Mouse (Mus musculus): ENCODE results near the gene Fxyd3.

The Fxyd3 gene

DNA sequence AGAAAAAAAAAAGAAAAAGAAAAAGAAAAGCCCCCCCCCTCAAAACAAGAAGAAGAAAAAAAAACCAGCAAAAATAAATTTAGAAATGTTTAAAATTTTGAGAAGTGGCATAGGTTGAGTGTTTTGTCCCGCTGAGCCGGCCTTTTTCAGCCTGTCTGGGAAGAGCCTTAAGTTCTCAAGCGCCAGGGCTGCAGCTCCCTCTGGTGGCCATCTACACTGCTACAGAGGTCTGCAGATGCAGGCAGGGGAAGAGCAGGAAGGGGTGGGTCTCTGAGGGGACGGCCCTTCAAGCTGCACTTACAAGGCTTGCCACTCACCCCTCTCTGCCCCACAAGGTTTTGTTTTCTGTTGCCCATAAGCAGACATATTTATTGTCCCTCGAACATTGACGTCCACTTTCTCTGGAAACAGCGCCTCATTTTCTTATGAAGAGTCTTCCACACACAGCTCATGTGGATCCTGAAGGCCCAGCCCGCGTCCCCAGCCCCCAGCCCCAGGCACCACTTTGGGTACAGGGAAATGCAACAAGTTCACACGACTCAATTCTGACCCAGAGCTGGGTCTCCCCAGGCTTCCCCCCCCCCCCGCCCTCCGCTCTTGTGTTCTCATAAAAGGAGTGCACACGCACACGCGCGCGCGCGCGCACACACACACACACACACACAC lies 21.2 kb upstream of the Fxyd3 start:
- peak; percentile 94 for DNase-seq

DNA sequence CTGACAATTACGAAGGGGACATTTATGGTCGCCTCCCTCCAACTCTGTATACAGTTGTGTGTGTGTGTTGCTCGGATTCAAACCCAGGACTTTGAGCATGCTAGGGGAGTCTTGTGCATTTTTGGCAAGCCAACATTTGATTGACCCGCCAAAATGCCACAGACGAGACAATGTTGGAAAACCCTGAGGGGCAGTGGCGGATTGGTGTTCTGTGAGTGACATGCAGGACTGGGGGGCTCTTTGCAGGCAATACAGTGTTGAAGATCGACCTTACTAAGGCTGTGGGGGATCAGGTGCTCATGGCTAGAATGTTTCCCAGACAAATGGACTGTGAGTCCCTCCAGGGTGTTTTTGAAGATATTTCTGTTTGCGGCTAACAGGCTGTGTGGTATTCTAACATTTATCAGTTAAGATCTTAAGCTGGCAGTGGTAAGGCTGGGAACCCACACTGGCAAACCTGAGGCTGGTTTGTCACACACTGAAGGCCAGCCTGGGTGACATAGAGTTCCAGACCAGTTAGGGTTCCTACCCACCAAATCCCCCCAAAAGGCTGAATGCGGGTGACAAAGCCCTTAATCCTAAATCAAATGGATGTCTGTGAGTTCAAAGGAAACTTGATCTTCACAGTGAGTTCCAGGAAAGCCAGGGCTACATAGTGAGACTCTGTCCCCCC lies 20.5 kb upstream of the Fxyd3 start:
- no peak for DNase-seq

DNA sequence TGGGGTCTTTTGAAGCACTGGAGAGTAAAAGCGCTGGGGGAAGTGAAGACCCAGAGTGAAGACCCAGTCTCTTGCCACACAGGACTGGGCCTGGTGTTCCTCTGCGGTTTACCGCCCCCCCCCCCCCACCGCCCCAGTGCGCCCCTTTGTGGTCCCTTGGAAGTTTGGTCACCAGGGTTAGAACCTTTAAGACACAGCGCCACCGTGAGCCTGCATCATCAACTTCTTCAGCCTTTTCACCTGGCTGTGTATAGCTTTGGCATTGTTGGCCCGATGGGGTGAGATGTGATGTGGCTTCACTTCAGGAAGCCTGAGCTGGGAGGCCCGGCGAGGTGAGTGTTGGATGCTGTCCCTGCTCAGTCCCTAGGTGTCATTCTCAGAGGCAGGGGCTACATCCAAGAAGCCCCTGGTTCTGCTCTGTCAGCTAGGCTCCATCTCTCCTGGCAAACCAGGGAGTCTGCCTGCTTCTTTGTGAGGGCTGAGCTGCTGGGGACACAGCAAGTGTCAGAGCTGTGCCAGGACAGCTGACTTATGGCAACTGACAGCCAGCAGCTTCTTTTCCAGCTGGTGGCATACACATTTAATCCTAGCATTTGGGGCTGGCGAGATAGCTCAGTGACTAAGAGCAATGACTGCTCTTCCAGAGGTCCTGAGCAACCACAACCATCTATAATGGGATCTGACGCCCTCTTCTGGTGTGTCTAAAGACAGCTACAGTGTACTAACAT lies 18.4 kb upstream of the Fxyd3 start:
- peak; percentile 78 for DNase-seq

DNA sequence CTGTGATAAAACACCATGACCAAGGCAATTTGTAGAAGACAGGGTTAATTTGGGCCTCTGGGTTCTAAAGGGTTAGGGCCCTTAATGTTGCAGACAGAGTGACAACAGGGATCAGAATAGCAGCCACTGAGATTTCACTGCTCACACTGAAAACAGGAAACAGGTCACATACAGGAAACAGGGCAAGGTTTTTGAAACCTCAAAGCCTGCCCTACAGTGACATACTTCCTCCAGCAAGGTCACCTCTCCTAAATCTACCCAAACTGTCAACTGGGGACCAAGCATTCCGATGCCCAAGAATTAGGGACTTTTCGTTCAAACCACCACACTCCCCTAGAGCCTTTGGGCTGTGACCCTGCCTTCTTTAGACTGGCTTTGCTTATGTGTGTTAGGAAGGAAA lies 13.2 kb upstream of the Fxyd3 start:
- DNase-seq, result no peak

DNA sequence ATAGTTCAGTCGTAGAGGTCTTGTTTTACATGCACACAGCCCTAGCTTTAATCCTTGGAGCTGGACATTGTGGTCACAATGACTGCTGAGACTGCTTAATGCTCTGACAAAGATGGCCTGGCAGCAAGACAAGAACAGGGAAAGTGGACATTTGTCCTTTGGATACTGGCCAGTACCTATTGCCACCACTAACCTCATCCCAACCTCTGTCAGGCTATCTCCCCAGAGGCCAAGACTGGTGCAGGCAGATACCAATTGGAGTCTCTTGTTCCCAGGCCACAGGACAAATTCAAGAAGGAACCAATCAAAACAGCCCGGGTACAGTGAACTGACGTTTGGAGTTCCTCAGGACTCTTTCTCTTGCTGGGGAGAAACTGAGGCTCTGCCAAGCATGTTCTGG lies 11.7 kb upstream of the Fxyd3 start:
- DNase-seq, result no peak

DNA sequence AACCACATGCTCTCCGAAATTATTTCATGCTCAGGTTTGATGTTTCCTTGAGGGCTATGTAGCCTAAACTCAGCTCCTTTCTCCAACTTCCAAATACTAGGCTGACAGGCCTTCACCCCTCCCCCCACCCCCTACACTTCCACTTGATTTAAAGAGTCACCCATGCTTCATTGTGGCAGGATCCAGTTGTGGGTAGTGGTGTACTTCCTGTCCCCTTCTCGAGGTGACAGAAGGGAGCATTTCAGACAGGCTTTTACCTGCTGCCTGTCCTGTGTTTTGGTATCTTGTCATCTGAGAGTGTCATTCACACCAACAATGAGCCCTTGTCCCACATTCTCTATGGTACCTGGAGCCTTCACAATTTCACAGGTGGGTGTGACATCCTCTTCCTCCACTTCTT lies 10.8 kb upstream of the Fxyd3 start:
- no peak for DNase-seq

DNA sequence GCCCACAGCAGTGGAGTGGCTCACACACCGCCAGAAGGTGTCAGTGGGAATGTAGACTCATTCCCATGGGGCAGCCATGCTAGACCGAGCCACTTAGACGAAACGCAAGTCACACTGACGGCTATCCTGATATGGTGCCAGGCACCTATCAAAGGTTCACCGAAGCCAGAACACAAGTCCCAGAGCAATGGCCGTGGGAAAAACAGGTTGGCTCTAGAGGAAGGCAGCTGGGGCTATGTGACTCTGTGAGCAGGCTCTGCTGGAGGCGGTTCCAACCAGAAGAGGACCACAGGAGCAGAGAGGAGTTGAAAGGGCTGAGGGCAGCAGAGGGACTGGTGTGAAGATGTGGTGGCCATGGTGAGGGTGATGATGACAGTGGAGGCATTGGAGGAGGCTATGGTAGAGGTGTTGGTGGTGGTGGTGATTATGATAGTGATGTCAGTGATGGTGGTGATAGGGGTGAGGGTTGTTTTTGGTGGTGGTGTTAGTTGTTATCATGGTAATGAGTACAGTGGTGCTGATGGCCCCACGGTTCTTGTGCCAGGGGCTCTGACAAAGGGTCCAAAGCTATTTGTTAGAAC lies 9.8 kb upstream of the Fxyd3 start:
- no peak for DNase-seq

DNA sequence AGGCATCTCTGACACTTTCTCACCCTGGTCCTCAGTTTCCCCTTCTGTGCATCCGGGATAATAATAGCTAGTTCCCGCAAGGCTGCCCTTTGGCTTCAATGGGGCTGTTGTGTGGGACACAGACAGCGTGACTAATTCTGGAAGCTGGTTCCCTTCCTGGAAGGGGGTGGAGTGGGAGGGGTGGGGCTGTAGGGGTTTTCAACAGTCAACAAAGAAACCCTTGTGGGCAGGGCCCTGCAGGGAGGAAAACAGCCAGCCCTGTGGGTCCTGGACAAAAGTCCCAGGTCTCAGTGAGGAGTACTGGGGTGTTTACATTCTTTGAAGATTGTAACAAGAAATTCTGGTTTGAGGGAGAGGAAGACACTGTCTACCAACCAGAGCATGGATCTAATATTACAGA lies 8.7 kb upstream of the Fxyd3 start:
- no peak for DNase-seq

DNA sequence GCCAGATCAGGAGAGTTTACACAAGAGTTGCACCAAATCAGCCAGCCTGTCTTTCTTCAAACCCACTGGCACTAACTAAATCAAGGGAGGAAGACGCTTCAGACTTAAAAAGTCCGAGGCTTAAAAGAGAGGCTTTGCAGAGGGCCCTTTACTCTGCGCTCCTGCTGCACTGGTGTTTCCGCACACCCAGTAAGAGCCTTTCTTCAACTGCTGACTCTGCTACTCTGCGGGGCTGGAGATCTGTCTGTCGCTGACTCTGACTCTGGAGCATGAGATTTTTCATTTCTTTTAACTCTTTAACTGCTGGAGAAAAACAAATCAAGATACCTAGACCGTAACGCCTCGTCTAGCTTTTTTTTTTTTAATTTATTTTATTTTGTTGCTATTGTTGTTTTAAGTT lies 7.6 kb upstream of the Fxyd3 start:
- no peak for DNase-seq

DNA sequence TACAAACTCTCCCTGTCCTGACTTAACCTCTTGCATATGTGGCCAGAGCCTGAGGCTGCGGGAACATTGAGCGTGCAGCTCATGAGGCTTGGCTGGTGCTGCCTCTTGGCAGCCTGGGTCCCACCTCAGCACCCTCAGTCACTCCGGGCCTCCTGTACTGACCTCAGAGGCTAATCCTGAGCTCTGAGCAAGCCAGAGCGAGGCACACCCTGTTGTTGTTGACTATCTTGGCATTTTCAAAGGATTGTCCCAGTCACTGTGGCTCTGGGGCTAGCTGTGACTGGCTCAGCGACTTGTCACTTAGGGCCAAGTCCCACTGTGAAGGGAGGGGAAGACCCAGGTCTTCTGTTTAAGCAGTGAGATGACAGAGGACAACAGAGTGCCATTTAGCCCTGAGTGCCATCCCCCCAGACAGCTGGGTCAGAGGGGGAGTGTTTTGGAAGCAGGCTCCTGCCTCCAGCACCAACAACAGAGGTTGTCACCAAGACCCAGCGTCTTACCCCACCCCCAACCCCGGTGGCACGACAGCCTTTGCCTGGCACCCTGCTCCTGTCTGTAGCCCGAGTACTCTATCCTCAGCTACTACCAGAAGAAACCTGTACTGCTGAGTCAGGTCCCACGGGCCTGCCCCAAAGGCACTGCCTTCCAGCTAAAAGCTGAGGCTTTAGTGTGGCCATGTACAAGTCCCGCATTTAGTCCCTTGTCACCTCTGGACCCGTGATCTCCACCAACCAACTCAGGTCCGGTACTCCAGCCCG lies 6.5 kb upstream of the Fxyd3 start:
- DNase-seq, result no peak

DNA sequence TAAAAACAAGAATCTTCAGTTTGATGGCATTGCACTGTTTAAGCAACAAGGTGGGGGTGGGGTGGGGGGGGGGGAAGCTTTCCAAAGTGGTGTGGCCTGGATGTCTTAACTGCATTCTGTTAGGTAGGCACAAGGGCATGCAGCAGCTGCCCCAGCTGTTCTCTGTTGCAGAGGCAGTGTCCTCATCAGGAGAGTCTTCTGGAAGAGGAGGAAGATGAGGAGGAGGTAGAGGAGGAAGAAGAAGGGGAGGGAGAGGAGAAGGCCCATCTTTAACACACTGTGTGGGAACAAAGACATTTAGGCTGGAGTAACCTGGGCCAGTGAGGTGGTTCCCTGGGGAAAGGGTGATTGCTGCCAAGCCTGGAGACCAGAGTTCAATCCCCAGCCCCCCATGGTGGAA lies 5.6 kb upstream of the Fxyd3 start:
- no peak for DNase-seq

DNA sequence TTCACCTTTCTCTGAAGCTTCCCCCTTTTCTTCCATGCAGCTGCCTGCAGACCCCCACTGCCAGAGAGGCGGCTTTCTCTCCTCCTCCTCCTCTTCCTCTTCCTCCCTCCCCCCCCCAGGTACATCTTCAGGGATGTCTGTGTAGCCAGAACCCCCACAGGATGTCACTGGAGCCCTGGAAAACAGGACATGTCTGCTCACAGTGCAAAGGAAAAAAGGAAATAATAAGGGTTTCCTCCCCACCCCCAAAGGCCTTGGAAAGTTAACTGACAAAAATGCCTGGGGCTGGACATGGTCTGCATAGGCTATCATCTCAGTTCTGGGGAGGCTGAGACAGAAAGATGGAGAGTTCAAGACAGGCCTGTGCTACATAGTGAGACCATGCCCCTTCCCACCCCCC lies 4.6 kb upstream of the Fxyd3 start:
- no peak for DNase-seq

DNA sequence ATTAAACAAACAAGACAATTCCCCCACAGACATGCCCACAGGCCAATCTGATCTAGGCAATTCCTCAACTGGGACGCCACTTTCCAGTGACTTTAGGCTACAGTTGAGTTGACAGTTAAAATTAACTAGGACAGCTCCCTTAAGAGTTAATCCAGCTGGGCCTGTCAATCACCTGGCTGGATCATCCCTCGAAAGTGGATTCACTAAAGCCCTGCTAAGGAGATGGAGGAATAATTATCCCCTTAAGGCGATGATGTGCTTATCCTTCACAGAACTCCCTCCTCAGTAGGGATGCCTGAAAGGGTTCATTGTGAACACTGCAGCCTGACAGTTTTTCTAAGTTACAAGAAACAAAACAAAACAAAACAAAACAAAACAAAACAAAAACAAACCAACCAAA lies 4.1 kb upstream of the Fxyd3 start:
- no peak for DNase-seq

DNA sequence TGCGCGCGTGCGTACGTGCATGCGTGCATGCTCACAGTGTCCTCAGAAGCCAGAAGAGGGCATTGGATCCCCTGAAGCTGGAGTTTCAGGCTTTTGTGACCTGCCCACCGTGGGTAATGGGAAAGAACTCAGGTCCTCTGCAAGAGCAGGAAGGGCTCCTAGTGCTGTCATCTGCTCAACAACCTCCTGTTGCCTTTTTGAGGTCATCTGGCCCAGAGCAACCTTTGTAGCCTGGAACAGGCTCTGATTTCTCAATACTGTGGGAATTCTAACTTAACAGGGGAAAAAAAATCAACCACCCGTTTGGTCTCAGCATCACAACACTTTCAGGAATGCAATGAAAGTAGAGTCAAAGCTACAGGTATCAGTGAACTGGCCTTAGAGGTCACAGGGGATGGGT lies 3.2 kb upstream of the Fxyd3 start:
- DNase-seq, result no peak

DNA sequence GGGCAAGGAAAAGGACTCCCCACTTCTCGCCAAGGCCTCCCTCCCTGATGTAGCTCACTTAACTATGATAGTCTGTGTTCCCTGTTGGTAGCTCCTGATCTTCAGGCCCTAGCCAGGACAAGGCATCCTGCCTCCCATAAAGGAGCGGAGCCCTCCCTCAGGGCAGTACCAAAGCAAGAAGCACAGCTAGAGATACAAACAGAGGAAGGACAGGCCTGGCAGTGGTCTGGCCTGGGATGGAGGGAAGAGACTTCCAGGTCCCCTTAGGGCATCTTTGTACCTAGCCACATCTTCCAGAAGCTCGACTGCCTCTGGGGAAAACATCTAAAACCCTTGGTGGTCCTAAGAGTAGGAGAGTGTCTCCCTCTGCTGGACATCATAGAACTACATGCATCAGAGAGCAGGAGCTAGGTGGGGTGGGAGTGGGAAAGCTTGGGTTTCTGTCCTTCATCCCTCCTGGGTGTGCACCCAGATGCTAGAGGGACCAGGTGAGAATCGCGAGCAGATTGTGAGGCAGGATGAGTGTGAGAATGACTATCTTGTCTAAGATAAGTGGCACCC lies 1.5 kb upstream of the Fxyd3 start:
- DNase-seq, result peak; percentile 37

DNA sequence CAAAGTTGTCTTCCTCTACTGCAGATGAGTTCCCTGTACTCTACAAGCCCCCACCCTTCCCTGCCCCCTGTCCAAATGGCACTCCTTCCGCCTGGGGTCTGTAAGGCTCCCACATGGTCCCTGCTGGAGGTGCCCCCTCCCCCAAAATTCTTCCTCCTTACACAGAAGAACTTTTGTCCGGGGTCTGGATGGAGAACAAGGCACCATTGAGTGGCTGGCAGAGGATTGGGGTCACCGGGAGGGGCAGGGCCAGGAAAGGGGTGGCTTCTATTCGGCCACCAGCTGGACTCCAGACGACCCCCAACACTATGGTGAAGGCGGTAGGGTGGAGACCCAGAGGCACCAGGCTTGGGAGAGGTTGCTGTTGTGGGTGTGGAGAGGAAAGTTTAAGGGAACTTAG lies 966 bp upstream of the Fxyd3 start:
- DNase-seq, result no peak

DNA sequence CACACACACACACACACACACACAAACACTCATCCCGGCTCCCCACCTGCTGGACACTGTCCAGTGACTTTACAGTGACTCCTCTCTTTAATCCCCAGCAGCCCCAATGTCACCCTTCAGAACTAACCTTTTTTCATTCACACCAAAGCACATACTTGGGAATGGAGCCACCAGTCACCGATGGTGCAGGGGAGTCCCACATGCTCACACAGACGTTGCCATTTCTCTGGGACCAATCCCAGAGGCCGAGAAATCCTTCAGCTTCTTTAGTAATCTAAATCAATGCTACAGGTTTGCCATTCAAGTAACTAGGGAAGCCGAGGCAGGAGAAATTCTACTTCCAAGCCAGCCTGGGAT lies 1.8 kb downstream of the Fxyd3 start:
- no peak for DNase-seq

DNA sequence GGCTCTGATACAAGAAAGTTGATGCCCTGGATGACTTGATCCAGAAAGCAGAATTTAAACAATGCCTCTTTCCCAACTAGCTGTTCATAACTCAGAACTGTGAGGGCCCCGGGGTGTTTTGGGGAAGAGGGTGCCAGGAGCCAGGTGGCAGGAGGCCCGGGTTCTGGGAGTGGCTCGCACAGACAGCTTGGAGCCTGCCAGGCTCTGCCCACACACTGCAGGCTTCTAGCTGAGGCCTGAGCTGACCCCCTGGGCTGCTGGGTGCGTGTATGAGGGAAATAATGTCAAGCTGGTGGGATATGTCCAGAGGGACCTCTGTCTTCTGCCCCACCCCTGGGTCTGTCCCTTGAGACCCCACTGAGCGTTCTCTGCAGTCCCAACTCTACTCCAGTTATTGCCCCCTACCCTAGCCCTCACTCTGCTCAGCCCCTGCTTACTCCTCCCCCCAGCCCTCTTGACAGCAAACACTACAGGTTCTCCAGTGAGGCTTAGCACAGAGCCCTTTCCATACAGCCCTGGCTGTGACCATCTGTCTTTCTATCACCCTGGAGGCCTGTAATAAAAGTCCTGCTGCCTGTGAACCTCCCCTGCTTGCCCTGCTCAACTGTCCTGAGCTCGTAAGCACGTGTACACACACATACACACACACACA lies 2.3 kb downstream of the Fxyd3 start:
- DNase-seq, result no peak

DNA sequence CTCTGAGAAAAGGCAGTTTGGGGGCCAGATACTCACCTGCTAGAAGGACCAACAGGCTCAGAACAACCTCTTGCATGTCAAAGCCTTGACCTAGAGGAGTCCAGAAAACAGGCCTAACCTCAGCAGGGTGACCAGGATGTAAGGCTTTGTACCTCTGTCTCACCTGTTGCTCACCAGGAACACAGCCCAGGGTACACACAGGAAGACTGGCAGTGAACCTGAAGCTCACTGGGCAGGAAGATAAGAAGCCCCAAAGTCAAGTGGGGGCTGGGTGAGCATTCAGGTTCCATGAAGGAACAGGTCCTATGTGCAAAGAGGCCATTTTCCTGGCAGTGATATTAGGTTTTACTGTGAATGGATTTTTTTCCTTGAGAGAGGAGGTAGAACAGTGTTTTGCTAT lies 3.0 kb downstream of the Fxyd3 start:
- no peak for DNase-seq

DNA sequence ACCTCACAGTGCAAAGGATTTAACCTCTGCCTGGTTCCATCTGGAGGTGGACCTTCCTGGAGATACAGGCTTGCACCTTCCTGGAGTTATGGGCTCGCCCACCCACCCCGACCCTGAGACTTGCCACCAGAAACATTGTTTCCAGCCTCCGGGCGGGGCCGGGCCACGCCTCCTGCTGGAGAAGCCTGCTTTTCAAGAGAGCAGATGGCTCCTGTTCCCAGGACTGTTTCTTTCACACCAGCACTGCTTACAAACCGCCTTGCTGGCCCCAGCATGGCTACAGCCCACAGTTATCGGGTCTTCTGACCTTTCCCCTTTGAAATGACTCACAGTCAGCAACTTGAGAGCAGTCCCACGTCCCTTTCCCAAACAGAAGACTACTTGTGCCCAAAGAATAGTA lies 4.2 kb downstream of the Fxyd3 start:
- DNase-seq, result no peak

DNA sequence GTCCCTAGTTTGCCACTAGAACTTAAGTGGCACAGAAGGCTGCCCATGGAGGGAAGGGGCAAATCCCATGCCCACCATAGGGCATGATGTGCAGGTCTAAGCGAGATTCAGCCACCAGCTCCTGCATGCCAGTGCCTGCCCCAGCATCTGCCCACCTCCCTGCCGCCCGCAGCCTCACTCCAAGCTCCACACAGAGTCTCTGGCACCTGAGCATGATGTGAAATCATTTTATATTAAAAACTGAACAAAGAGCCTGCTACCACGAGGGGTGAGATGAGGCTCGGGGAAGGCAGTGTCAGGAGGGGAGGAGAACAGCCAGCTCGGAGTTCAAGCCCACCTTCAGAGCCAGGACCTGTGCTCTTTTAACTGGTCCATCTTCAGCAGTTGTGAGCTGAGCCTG lies 6.2 kb downstream of the Fxyd3 start:
- DNase-seq, result no peak

DNA sequence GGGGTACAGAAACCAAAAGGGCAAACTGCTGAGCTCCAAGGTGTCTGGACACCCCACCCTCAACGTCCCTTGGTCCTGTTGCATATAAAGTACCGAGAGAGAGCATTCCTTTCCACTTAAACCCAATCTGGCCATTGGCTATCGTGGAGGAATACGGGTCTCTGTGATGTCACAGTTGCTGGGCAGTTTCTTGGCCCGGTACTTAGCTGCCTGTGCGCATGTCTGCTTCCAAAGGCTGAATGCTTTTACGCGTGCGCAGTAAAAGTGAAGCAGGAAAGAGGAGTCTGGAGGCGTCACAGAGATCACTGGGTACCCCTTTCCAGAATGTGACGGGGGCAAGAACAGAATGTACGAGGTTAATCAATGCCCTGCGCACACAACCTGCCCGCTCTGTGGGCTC lies 7.0 kb downstream of the Fxyd3 start:
- DNase-seq, result no peak

DNA sequence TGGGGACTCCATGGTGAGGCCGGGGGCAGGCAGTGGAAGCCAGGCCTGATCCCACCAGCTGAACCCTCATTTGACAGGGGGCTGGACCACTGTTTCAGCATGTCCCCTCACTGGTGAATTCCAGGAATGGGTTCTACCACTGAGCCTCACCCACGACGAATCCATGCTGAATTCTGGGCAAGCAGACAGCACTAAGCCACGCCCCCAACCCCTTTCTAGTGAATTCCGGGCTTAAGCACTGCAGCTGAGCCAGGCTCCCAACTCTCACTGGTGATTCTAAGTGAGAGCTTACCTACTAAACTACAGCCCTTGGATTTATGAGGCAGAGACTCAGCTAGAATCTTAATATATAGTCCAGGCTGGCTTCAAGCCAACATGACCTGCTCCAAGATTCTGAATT lies 8.7 kb downstream of the Fxyd3 start:
- DNase-seq, result no peak

Data from thymus, postnatal 4 days (tissue).